Mouse (Mus musculus) cerebellum, adult 11 months (tissue): ENCODE data around the gene Ccdc3.
"Not testable (repeated sequence)": the region's sequence is repeated elsewhere in the genome, so short reads cannot be mapped to it uniquely, and the experiment has no call there.

Experiments
- DNase-seq: peaks from one replicate; pipeline ENCODE4 v3.0.0; 2022

The Ccdc3 gene

GRCm38 (mm10) chr2:5215252-5215815, 77.8 kb downstream of the Ccdc3 start:
- DNase-seq: no peak

- no peak for DNase-seq
Measured at GRCm38 (mm10) chr2:5219206-5219605, 81.6 kb downstream of the Ccdc3 start.

- DNase-seq: no peak
Measured at GRCm38 (mm10) chr2:5219847-5220375, 82.3 kb downstream of the Ccdc3 start.

- no peak for DNase-seq
Measured at GRCm38 (mm10) chr2:5222571-5222970, 85.0 kb downstream of the Ccdc3 start.

- peak; percentile 32 for DNase-seq
Measured at GRCm38 (mm10) chr2:5236846-5237482, 99.4 kb downstream of the Ccdc3 start.

- no peak for DNase-seq
Measured at GRCm38 (mm10) chr2:5237870-5238269, 100.3 kb downstream of the Ccdc3 start.

- no peak for DNase-seq
Measured at GRCm38 (mm10) chr2:5239492-5239891, 101.9 kb downstream of the Ccdc3 start.

GRCm38 (mm10) chr2:5241469-5241897, 103.9 kb downstream of the Ccdc3 start:
- DNase-seq: peak; percentile 22

GRCm38 (mm10) chr2:5249199-5249598, 111.6 kb downstream of the Ccdc3 start:
- DNase-seq: not testable (repeated sequence)

- peak; percentile 22 for DNase-seq
Measured at GRCm38 (mm10) chr2:5249969-5250368, 112.4 kb downstream of the Ccdc3 start.

GRCm38 (mm10) chr2:5258250-5258649, 120.7 kb downstream of the Ccdc3 start:
- no peak for DNase-seq

GRCm38 (mm10) chr2:5262279-5262678, 124.7 kb downstream of the Ccdc3 start:
- no peak for DNase-seq

- DNase-seq: no peak
Measured at GRCm38 (mm10) chr2:5267980-5268379, 130.4 kb downstream of the Ccdc3 start.
